Mouse (Mus musculus): Measurements from ENCODE around the gene Plbd2.

The Plbd2 gene

GRCm38 (mm10) chr5:120472770-120473169 lies 30.7 kb downstream of the Plbd2 start, which contains the start of gene Sdsl:
Gene Sdsl (minus strand): TSS chr5:120472810.
- no peak for DNase-seq

GRCm38 (mm10) chr5:120471538-120471937 lies 31.9 kb downstream of the Plbd2 start:
- no peak for DNase-seq

- no peak for DNase-seq
Observed at GRCm38 (mm10) chr5:120468830-120469229, 34.6 kb downstream of the Plbd2 start.

- no peak for DNase-seq
Observed at GRCm38 (mm10) chr5:120468336-120468735, 35.1 kb downstream of the Plbd2 start.

- no peak for DNase-seq
Observed at GRCm38 (mm10) chr5:120467026-120467425, 36.4 kb downstream of the Plbd2 start.

GRCm38 (mm10) chr5:120465860-120466259 lies 37.6 kb downstream of the Plbd2 start:
- DNase-seq, result no peak

GRCm38 (mm10) chr5:120465062-120465461 lies 38.4 kb downstream of the Plbd2 start:
- DNase-seq, result peak; percentile 27 to 38

GRCm38 (mm10) chr5:120464321-120464720 lies 39.1 kb downstream of the Plbd2 start:
- no peak for DNase-seq

- no peak for DNase-seq
Observed at GRCm38 (mm10) chr5:120461902-120462301, 41.5 kb downstream of the Plbd2 start.

- no peak for DNase-seq
Observed at GRCm38 (mm10) chr5:120459133-120459532, 44.3 kb downstream of the Plbd2 start.

GRCm38 (mm10) chr5:120457628-120458027 lies 45.8 kb downstream of the Plbd2 start:
- DNase-seq, result peak; percentile 37 to 47

GRCm38 (mm10) chr5:120456841-120457554 lies 46.4 kb downstream of the Plbd2 start:
- no peak for DNase-seq

GRCm38 (mm10) chr5:120456253-120456652 lies 47.2 kb downstream of the Plbd2 start:
- no peak for DNase-seq

GRCm38 (mm10) chr5:120454756-120455337 lies 48.6 kb downstream of the Plbd2 start:
- DNase-seq, result no peak

GRCm38 (mm10) chr5:120447305-120447704 lies 56.1 kb downstream of the Plbd2 start:
- no peak for DNase-seq

- peak; percentile 73 to 79 for DNase-seq
Observed at GRCm38 (mm10) chr5:120440733-120441132, 62.7 kb downstream of the Plbd2 start.

GRCm38 (mm10) chr5:120439887-120440670 lies 63.3 kb downstream of the Plbd2 start:
- DNase-seq, result no peak

GRCm38 (mm10) chr5:120438991-120439710 lies 64.3 kb downstream of the Plbd2 start:
- no peak for DNase-seq

GRCm38 (mm10) chr5:120438469-120438868 lies 65.0 kb downstream of the Plbd2 start:
- no peak for DNase-seq

GRCm38 (mm10) chr5:120437986-120438385 lies 65.4 kb downstream of the Plbd2 start:
- DNase-seq, result no peak

- no peak for DNase-seq
Observed at GRCm38 (mm10) chr5:120437539-120437938, 65.9 kb downstream of the Plbd2 start.

- no peak for DNase-seq
Observed at GRCm38 (mm10) chr5:120436885-120437495, 66.4 kb downstream of the Plbd2 start.
